21 mouse cellular contexts compared by ENCODE assay signal in genomic region chr1:63909191-63909590, GRCm38 (mm10).
"Had no signal": no experiment of that assay in that cellular context is flagged by ENCODE, and none has a peak within 500 bp of the region (broad histone marks: within the 10 kb centered on the region; RNA-seq: fewer than 3 reads in every experiment).

No protein-coding gene starts in this region.

- DNase-seq: cerebellum, adult 2 months; cerebellum, adult 8-10 months; cerebellum, adult 9-10 months; cerebellum, adult 9-11 months; cerebellum, postnatal 10 days; cerebellum, postnatal 14 days; cerebellum, postnatal 25 days; cerebellum, postnatal 36 days; embryo, embryonic 11 days; forebrain, postnatal 0 days; gastrocnemius, adult 2 months; gastrocnemius, postnatal 10 days; gastrocnemius, postnatal 14 days; gastrocnemius, postnatal 25 days; gastrocnemius, postnatal 36 days; heart, adult 18-20 months; heart, adult 2 months had no signal

- ATAC-seq: forebrain, embryonic 13.5 days; forebrain, embryonic 14.5 days; forebrain, embryonic 15.5 days; forebrain, embryonic 16.5 days; forebrain, postnatal 0 days had no signal
